Mouse (Mus musculus): Measurements from ENCODE around the gene Lgi4.

Lgi4 gene

GRCm38 (mm10) chr7:31105061-31105768, 46.1 kb downstream of the Lgi4 start:
- peak; percentile 38 for DNase-seq (ENCODE audit: inconsistent ontology term)

GRCm38 (mm10) chr7:31106166-31106565, 47.0 kb downstream of the Lgi4 start:
- DNase-seq (ENCODE audit: inconsistent ontology term), result no peak

GRCm38 (mm10) chr7:31107781-31108180, 48.6 kb downstream of the Lgi4 start:
- no peak for DNase-seq (ENCODE audit: inconsistent ontology term)

DNA sequence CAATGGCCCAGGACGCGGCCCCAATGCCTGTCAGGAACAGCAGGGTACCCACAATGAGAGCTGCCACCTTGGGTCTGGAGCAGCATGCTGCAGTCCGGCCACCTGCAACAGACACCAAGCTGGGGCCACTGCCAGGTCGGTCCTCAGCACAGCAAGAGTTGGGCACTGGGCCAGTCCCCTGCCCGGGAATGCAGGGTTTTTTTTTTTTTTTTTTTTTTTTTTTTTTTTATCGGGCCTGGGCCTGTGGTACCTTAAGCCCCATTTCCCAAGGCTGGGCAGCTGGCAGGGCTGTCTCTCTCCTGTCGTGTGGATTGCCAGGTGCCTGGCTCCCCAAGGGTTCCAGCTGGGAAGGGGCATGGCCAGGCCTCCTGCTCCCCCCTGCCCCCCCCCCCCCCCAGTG, 49.9 kb downstream of the Lgi4 start:
- DNase-seq (ENCODE audit: inconsistent ontology term), result peak; percentile 71

GRCm38 (mm10) chr7:31109796-31110195, 50.7 kb downstream of the Lgi4 start:
- no peak for DNase-seq (ENCODE audit: inconsistent ontology term)

- DNase-seq (ENCODE audit: inconsistent ontology term), result no peak
Observed at GRCm38 (mm10) chr7:31110861-31111385, 51.8 kb downstream of the Lgi4 start.

DNA sequence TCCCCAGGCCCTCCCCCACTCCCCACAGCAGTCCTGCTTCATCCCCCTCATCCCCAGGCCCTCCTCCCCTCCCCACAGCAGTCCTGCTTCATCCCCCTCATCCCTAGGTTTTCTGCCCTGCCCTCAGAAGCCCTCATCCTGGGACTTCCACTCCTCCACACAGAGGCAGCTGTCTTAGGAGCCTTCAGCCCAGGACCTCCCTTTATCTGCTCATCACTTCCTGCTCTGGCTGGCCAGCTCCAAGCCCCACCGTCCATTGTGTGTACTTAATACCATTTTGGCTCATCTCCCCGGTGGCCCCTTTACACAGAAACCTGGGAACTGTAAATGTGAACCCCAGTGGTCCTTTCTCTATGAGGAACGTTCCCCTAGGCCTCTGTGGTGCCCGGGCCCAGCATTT, 52.9 kb downstream of the Lgi4 start:
- DNase-seq (ENCODE audit: inconsistent ontology term), result no peak

DNA sequence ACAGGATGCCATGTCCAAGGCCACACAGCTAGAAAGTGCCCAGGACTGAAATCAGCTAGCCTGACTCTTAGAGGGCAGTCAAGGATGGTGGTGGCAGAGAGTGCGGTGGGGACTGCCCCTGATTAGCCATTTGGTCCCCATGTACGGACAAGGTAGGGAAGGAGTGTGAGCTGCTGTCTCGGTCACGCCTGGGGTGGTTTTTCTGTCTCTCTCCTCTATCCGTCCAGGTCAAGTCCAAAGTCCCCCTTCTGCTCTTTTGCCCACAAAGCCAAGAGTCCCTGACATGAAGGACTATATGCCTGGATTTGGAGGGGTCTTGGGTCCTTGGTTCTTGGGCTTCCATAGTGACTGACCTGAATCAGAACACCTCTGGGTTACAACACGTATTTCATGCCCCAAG, 54.7 kb downstream of the Lgi4 start:
- DNase-seq (ENCODE audit: inconsistent ontology term), result no peak

DNA sequence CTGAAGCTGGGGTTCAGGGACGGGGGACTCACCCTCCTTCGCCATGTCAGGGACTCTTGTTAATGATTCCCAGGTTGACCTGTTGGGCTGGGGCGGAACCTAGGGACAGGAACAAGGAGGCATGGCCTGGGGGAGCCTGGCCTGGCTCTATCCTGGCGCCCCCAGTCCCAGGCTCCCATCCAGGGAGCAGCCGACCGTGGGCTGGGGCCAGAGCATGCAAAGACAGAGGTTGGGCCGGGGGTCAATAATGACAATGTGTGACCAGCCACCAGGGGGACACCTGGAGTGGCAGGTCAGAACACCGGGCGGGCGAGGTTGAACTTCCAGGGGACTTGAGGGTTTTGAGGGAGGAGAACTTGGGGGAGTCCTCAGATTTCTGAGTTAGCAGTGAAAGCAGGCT, 55.5 kb downstream of the Lgi4 start:
- DNase-seq (ENCODE audit: inconsistent ontology term), result no peak

DNA sequence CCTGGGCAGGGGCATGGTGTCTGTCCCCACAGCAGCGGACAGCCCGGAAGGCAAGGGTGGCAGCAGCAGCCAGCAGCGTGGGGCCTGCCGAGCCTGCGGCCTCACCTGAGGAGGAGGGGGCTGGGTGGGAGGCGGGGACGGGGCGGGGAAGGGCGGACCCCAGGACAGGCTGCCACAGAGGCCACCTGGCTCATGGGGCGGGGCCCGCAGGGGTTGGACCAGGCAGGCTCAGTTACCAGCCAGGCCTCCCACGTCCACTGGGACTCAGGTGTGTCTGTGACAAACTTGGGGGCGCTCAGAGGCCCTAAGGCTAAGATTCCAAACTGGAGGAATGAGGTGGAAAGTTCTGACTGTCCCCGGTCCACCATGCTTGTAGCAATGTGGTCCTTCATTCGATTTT, 56.0 kb downstream of the Lgi4 start, which contains the start of gene Hpn:
TSS of gene Hpn (minus strand) at position 109 of the 400 bp plus-strand sequence.
- no peak for DNase-seq (ENCODE audit: inconsistent ontology term)

DNA sequence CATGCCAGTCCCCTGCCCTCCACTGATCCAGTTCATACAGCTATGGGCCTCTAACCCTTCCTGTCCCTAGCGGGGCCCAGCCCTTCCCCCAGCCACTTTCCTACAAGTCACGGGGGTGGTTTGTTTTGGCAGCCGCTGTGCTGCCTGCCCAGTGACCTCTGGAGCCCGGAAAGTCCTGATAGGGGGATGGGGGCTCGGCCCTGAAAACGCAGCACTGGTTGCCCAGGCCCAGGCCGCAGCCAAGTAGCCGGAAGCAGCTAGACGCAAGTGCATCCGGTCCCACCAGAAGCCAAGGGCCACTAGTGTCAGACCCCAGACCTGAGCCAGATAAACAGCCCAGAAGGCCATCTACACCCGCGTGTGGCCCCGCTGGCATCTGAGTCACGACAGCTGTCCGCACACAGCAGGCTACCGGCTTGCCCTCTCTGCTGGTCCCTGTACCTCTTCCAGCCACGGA, 56.5 kb downstream of the Lgi4 start:
- peak; percentile 51 for DNase-seq (ENCODE audit: inconsistent ontology term)

- DNase-seq (ENCODE audit: inconsistent ontology term), result no peak
Observed at GRCm38 (mm10) chr7:31116721-31117145, 57.6 kb downstream of the Lgi4 start.

DNA sequence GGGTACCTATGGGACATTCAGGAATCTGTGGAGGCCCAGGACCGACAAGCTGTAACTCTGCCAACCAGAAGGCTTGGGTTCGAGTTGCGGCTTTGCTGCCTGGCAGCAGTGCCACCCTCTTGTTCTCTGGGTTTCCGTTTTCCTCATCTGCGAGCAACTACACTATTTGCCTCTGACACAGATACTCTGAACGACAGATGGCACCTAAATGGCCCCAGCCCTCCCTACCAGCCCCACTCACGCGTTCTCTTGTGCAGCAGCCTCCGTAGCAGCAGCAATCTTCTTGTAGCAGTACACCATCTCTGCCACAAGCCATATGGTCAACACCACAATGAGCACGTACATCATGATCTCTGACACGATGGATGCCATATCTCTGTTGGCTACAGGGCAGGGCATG, 58.3 kb downstream of the Lgi4 start:
- DNase-seq (ENCODE audit: inconsistent ontology term), result no peak

GRCm38 (mm10) chr7:31118486-31118885, 59.3 kb downstream of the Lgi4 start:
- no peak for DNase-seq (ENCODE audit: inconsistent ontology term)

GRCm38 (mm10) chr7:31119556-31119955, 60.4 kb downstream of the Lgi4 start:
- no peak for DNase-seq (ENCODE audit: inconsistent ontology term)
